Comparison of ENCODE assay signal across 8 mouse cellular contexts in genomic region chr11:62966765-62967633, GRCm38 (mm10). TPM values are rescaled to one million over a fixed set of nuclear protein-coding genes. Genes with fewer than 3 reads are reported as not detected.
DNase-seq lines count a peak whose midpoint lies in the region; ATAC-seq lines count a peak whose summit lies in the region.

No protein-coding gene starts in this region.

- peak overlapping the region; percentile 36 for H3K4me2 ChIP-seq in forebrain, embryonic 11.5 days (ENCODE audit: low read depth, low read length, severe bottlenecking)
- peak overlapping the region; percentile 73 for H3K4me2 ChIP-seq in heart, embryonic 13.5 days
- peak overlapping the region; percentile 57 for H3K4me2 ChIP-seq in kidney, embryonic 15.5 days
- peak overlapping the region; percentile 29 for H3K4me2 ChIP-seq in liver, embryonic 15.5 days

- no peaks in the 10 kb centered on the region for H3K36me3 ChIP-seq in forebrain, embryonic 11.5 days (ENCODE audit: control insufficient read depth, insufficient read depth, low read length)
- no peaks in the 10 kb centered on the region for H3K36me3 ChIP-seq in heart, embryonic 13.5 days
- no peaks in the 10 kb centered on the region for H3K36me3 ChIP-seq in kidney, embryonic 15.5 days
- no peaks in the 10 kb centered on the region for H3K36me3 ChIP-seq in liver, embryonic 15.5 days (replicated peaks)

- peak; percentile 14 for DNase-seq in cerebellum, adult 9-11 months
- no peak for DNase-seq in cerebellum, adult 8-10 months
- DNase-seq in forebrain, embryonic 11.5 days (ENCODE audit: low spot score): peak; percentile 73
- DNase-seq in ovary, postnatal 14 days (ENCODE audit: low spot score): peak; percentile 29

- H3K27me3 ChIP-seq in forebrain, embryonic 11.5 days (ENCODE audit: control insufficient read depth, insufficient read depth, low read length): no peaks in the 10 kb centered on the region
- no peaks in the 10 kb centered on the region for H3K27me3 ChIP-seq in heart, embryonic 13.5 days (replicated peaks)
- H3K27me3 ChIP-seq in kidney, embryonic 15.5 days: no peaks in the 10 kb centered on the region
- peaks cover 22% of the 10 kb centered on the region; the same call in 1 of the 2 replicates for H3K27me3 ChIP-seq in liver, embryonic 15.5 days

- 4% methylated on average over 27 of the region's 27 CpGs for WGBS in forebrain, embryonic 11.5 days
- WGBS in heart, embryonic 13.5 days: 5% methylated on average over 27 of the region's 27 CpGs
- WGBS in kidney, embryonic 15.5 days: 5% methylated on average over 27 of the region's 27 CpGs
- 10% methylated on average over 27 of the region's 27 CpGs for WGBS in liver, embryonic 15.5 days (ENCODE audit: insufficient replicate concordance)

- H3K4me3 ChIP-seq in forebrain, embryonic 11.5 days (ENCODE audit: low read depth, low read length): no peak overlapping the region
- H3K4me3 ChIP-seq in heart, embryonic 13.5 days: peak overlapping the region; percentile 48
- peak overlapping the region; percentile 32 for H3K4me3 ChIP-seq in kidney, embryonic 15.5 days (replicated peaks)
- H3K4me3 ChIP-seq in liver, embryonic 15.5 days (replicated peaks): no peak overlapping the region

- ATAC-seq in forebrain, embryonic 11.5 days (replicated peaks; ENCODE audit: low FRiP score): peak; percentile 51; the same call in 1 of the 2 replicates
- peak; percentile 73; the same call in 1 of the 2 replicates for ATAC-seq in heart, embryonic 13.5 days (ENCODE audit: extremely low read depth, insufficient number of reproducible peaks, low FRiP score, low TSS enrichment)
- ATAC-seq in kidney, embryonic 15.5 days (replicated peaks; ENCODE audit: low FRiP score): peak; percentile 79
- ATAC-seq in liver, embryonic 15.5 days (ENCODE audit: insufficient read depth): no peak
- ATAC-seq in megakaryocyte progenitor cell, adult 5-6 weeks (replicated peaks; ENCODE audit: poor library complexity): no peak

- H3K9me3 ChIP-seq in forebrain, embryonic 11.5 days (ENCODE audit: control insufficient read depth, low read length): no peaks in the 10 kb centered on the region
- H3K9me3 ChIP-seq in heart, embryonic 13.5 days: no peaks in the 10 kb centered on the region
- no peaks in the 10 kb centered on the region for H3K9me3 ChIP-seq in kidney, embryonic 15.5 days (replicated peaks)
- no peaks in the 10 kb centered on the region for H3K9me3 ChIP-seq in liver, embryonic 15.5 days (replicated peaks)

- 0 out of 2 replicates have a peak, but pooled peaks cover 2% of the 10 kb centered on the region for H3K4me1 ChIP-seq in forebrain, embryonic 11.5 days (replicated peaks; ENCODE audit: control insufficient read depth, insufficient read depth, low read length)
- peaks cover 21% of the 10 kb centered on the region for H3K4me1 ChIP-seq in heart, embryonic 13.5 days
- peaks cover 20% of the 10 kb centered on the region for H3K4me1 ChIP-seq in kidney, embryonic 15.5 days
- no peaks in the 10 kb centered on the region for H3K4me1 ChIP-seq in liver, embryonic 15.5 days (replicated peaks)

- H3K27ac ChIP-seq in forebrain, embryonic 11.5 days (ENCODE audit: low read depth, low read length): peak overlapping the region; percentile 31; the same call in 1 of the 2 replicates
- H3K27ac ChIP-seq in heart, embryonic 13.5 days (replicated peaks): peak overlapping the region; percentile 94
- peak overlapping the region; percentile 93 for H3K27ac ChIP-seq in kidney, embryonic 15.5 days
- H3K27ac ChIP-seq in liver, embryonic 15.5 days (replicated peaks): no peak overlapping the region

- peak overlapping the region; percentile 17 for H3K9ac ChIP-seq in forebrain, embryonic 11.5 days (ENCODE audit: low read length)
- H3K9ac ChIP-seq in heart, embryonic 13.5 days: peak overlapping the region; percentile 70
- peak overlapping the region; percentile 35 for H3K9ac ChIP-seq in kidney, embryonic 15.5 days
- no peak overlapping the region for H3K9ac ChIP-seq in liver, embryonic 15.5 days

RNA-seq across cellular contexts. Expression of gene Cdrt4, which starts 16.0 kb away (rescaled TPM):
- not detected in 2 replicates for polyA plus RNA-seq in forebrain, embryonic 11.5 days (2014; fragmentation: Nextera tagmentation; extraction: Ambion mirVana)
- polyA plus RNA-seq in heart, embryonic 13.5 days (2015; fragmentation: Nextera tagmentation; extraction: Ambion mirVana): not detected in 2 replicates
- not detected in 2 replicates for polyA plus RNA-seq in kidney, embryonic 15.5 days (2015; fragmentation: Nextera tagmentation; extraction: Ambion mirVana)
- polyA plus RNA-seq in liver, embryonic 15.5 days (2015; fragmentation: Nextera tagmentation; extraction: Ambion mirVana): not detected in 2 replicates
- not detected in 2 replicates for total RNA-seq in megakaryocyte progenitor cell, adult 5-6 weeks (2015)
- total RNA-seq in megakaryocyte progenitor cell, adult 5-6 weeks (2017): not detected in 2 replicates

Comparison
In these comparisons a context has a peak if more than half of its experiments do, and no peak if none do; other contexts are left out.
1. ATAC-seq: peak in forebrain, embryonic 11.5 days (single experiment), heart, embryonic 13.5 days (single experiment) and kidney, embryonic 15.5 days (single experiment); none in liver, embryonic 15.5 days (single experiment) and megakaryocyte progenitor cell, adult 5-6 weeks (single experiment).
2. H3K4me3 ChIP-seq: peak in heart, embryonic 13.5 days (single experiment) and kidney, embryonic 15.5 days (single experiment); none in forebrain, embryonic 11.5 days (single experiment) and liver, embryonic 15.5 days (single experiment).
3. Peak in every context shown above with its lines, with median percentiles within 50 percentile points of each other: H3K4me2 ChIP-seq.